Mouse (Mus musculus): ENCODE measurements around the gene 4933424G06Rik. TPM values are rescaled to one million over a fixed set of nuclear protein-coding genes. Genes with fewer than 3 reads are reported as not detected.
A peak's percentile ranks its signal among the peaks of the same experiment; 100 is the strongest.

Gene 4933424G06Rik
- polyA plus RNA-seq, 2 experiments, result 0.10 TPM; not detected in 1

- Histone ChIP-seq H3K36me3 (ENCODE audit: control insufficient read depth, insufficient read depth, low read length) (peaks cover 93% of the 10 kb centered on the region), H3K9me3 (ENCODE audit: control insufficient read depth, low read length) (no peaks in the 10 kb centered on the region), H3K4me1 (ENCODE audit: control insufficient read depth, insufficient read depth, low read length) (no peaks in the 10 kb centered on the region), H3K27ac (replicated peaks; ENCODE audit: low read depth, low read length) (no peak overlapping the region), H3K4me2 (replicated peaks; ENCODE audit: low read depth, low read length, severe bottlenecking) (no peak overlapping the region), H3K4me3 (replicated peaks; ENCODE audit: low read length) (no peak overlapping the region), H3K27me3 (ENCODE audit: control insufficient read depth, insufficient read depth, low read length) (no peaks in the 10 kb centered on the region), H3K9ac (ENCODE audit: low read depth, low read length, severe bottlenecking) (no peak overlapping the region)
- ATAC-seq (ENCODE audit: low FRiP score, low read depth), result peak; percentile 86
- TF ChIP-seq POLR2A (IDR thresholded peaks at IDR 0.05; ENCODE audit: borderline replicate concordance, extremely low read depth, insufficient read depth, insufficient read length), result no peak
- WGBS, result 85% methylated on average over 7 of the region's 7 CpGs
- peak; percentile 55 for DNase-seq (ENCODE audit: low spot score)
Measured at GRCm38 (mm10) chr1:36796711-36797110, 86.8 kb downstream of the 4933424G06Rik start.

- H3K36me3 ChIP-seq (ENCODE audit: control insufficient read depth, insufficient read depth, low read length), result peaks cover 92% of the 10 kb centered on the region
- H3K9me3 ChIP-seq (ENCODE audit: control insufficient read depth, low read length), result no peaks in the 10 kb centered on the region
- no peak overlapping the region for H3K4me2 ChIP-seq (replicated peaks; ENCODE audit: low read depth, low read length, severe bottlenecking)
- H3K27ac ChIP-seq (replicated peaks; ENCODE audit: low read depth, low read length), result no peak overlapping the region
- ATAC-seq (ENCODE audit: low FRiP score, low read depth) (no peak), DNase-seq (ENCODE audit: low spot score) (no peak)
- no peaks in the 10 kb centered on the region for H3K27me3 ChIP-seq (ENCODE audit: control insufficient read depth, insufficient read depth, low read length)
- no peak for TF ChIP-seq POLR2A (IDR thresholded peaks at IDR 0.05; ENCODE audit: borderline replicate concordance, extremely low read depth, insufficient read depth, insufficient read length)
- 80% methylated on average over 10 of the region's 10 CpGs for WGBS
- H3K4me1 ChIP-seq (ENCODE audit: control insufficient read depth, insufficient read depth, low read length), result no peaks in the 10 kb centered on the region
- H3K9ac ChIP-seq (ENCODE audit: low read depth, low read length, severe bottlenecking), result no peak overlapping the region
- no peak overlapping the region for H3K4me3 ChIP-seq (replicated peaks; ENCODE audit: low read length)
Measured at GRCm38 (mm10) chr1:36797481-36797880, 87.5 kb downstream of the 4933424G06Rik start.

GRCm38 (mm10) chr1:36800379-36801011, 90.5 kb downstream of the 4933424G06Rik start:
- peaks cover 90% of the 10 kb centered on the region for H3K36me3 ChIP-seq (ENCODE audit: control insufficient read depth, insufficient read depth, low read length)
- ATAC-seq (ENCODE audit: low FRiP score, low read depth), result no peak
- no peak overlapping the region for H3K4me2 ChIP-seq (replicated peaks; ENCODE audit: low read depth, low read length, severe bottlenecking)
- no peak overlapping the region for H3K27ac ChIP-seq (replicated peaks; ENCODE audit: low read depth, low read length)
- no peak for TF ChIP-seq POLR2A (IDR thresholded peaks at IDR 0.05; ENCODE audit: borderline replicate concordance, extremely low read depth, insufficient read depth, insufficient read length)
- no peaks in the 10 kb centered on the region for H3K9me3 ChIP-seq (ENCODE audit: control insufficient read depth, low read length)
- no peaks in the 10 kb centered on the region for H3K4me1 ChIP-seq (ENCODE audit: control insufficient read depth, insufficient read depth, low read length)
- no peak overlapping the region for H3K4me3 ChIP-seq (replicated peaks; ENCODE audit: low read length)
- DNase-seq (ENCODE audit: low spot score), result no peak
- H3K9ac ChIP-seq (ENCODE audit: low read depth, low read length, severe bottlenecking), result no peak overlapping the region
- 67% methylated on average over 3 of the region's 3 CpGs for WGBS
- no peaks in the 10 kb centered on the region for H3K27me3 ChIP-seq (ENCODE audit: control insufficient read depth, insufficient read depth, low read length)

DNA sequence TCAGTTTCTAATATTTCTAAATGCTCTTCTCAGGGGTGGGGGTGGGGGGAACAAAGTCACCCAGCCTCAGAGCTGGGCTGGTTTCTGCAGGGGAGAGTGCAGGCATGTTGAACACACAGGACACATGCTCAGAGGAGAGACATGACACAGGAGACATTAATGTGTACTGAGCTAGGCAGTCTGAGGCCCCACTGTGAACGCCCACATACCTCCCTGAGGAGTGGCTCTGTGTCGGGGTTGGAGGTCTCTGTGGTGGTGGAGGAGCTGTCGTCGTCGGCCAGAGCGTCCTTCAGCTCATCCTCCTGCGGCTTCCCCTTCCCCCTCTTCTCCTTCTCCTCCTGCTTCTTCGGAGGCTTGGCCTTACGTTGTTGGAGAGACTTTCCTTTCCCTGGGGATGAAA, 94.3 kb downstream of the 4933424G06Rik start:
- TF ChIP-seq POLR2A (IDR thresholded peaks at IDR 0.05; ENCODE audit: borderline replicate concordance, extremely low read depth, insufficient read depth, insufficient read length), result no peak
- H3K36me3 ChIP-seq (ENCODE audit: control insufficient read depth, insufficient read depth, low read length), result peaks cover 90% of the 10 kb centered on the region
- no peaks in the 10 kb centered on the region for H3K27me3 ChIP-seq (ENCODE audit: control insufficient read depth, insufficient read depth, low read length)
- ATAC-seq (ENCODE audit: low FRiP score, low read depth) (no peak), DNase-seq (ENCODE audit: low spot score) (no peak)
- WGBS, result 83% methylated on average over 9 of the region's 9 CpGs
- H3K4me2 ChIP-seq (replicated peaks; ENCODE audit: low read depth, low read length, severe bottlenecking), result no peak overlapping the region
- H3K9ac ChIP-seq (ENCODE audit: low read depth, low read length, severe bottlenecking), result no peak overlapping the region
- H3K9me3 ChIP-seq (ENCODE audit: control insufficient read depth, low read length), result no peaks in the 10 kb centered on the region
- H3K4me1 ChIP-seq (ENCODE audit: control insufficient read depth, insufficient read depth, low read length), result no peaks in the 10 kb centered on the region
- no peak overlapping the region for H3K27ac ChIP-seq (replicated peaks; ENCODE audit: low read depth, low read length)
- no peak overlapping the region for H3K4me3 ChIP-seq (replicated peaks; ENCODE audit: low read length)

DNA sequence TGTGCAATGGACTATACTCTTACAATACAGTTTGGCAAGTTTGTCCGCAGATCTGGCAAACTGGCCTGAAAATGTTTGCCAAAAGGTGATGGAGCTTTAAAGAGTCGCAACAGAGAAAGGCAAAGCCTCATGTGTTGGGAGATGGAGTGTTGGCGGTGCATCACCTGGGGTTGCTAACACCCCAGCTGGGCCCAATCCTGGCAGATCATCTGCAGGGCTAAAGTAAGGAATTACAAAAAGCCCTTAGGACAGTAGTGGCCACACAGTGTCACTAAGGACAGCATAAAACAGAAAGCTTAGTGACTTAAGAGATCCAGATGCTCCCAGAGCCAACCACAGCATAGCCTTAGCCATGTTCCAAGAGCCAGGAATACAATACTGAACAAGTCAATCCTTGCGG, 94.9 kb downstream of the 4933424G06Rik start:
- H3K4me2 ChIP-seq (replicated peaks; ENCODE audit: low read depth, low read length, severe bottlenecking), result no peak overlapping the region
- no peaks in the 10 kb centered on the region for H3K27me3 ChIP-seq (ENCODE audit: control insufficient read depth, insufficient read depth, low read length)
- H3K9ac ChIP-seq (ENCODE audit: low read depth, low read length, severe bottlenecking), result no peak overlapping the region
- H3K4me1 ChIP-seq (ENCODE audit: control insufficient read depth, insufficient read depth, low read length), result no peaks in the 10 kb centered on the region
- peaks cover 89% of the 10 kb centered on the region for H3K36me3 ChIP-seq (ENCODE audit: control insufficient read depth, insufficient read depth, low read length)
- no peaks in the 10 kb centered on the region for H3K9me3 ChIP-seq (ENCODE audit: control insufficient read depth, low read length)
- no peak for TF ChIP-seq POLR2A (IDR thresholded peaks at IDR 0.05; ENCODE audit: borderline replicate concordance, extremely low read depth, insufficient read depth, insufficient read length)
- 97% methylated on average over 4 of the region's 4 CpGs for WGBS
- DNase-seq (ENCODE audit: low spot score) (no peak), ATAC-seq (ENCODE audit: low FRiP score, low read depth) (no peak)
- no peak overlapping the region for H3K4me3 ChIP-seq (replicated peaks; ENCODE audit: low read length)
- no peak overlapping the region for H3K27ac ChIP-seq (replicated peaks; ENCODE audit: low read depth, low read length)
